In the genomic region with DNA sequence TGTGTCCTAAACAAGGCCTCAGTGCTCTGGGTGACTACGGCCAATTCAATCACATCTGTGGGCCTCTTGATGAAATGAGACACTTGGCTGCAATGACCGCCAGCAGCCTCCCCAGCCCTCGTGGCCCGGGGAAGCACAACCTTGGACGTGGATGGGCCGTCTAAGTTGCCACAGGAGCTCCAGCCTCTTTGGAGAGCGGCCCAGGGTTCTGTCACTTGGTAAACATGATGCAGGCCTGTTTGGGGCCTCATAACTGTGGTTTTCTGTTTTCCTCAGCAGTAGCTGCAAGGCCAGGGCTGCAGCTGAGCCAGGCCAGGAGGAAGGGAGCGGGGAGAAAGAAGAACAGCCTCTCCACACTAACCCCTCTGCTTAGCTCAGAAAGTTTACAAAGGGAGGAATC, we compare ENCODE assay signal across 8 mouse cellular contexts.
A peak's percentile ranks its signal among the peaks of the same experiment; 100 is the strongest.
DNase-seq lines count a peak whose midpoint lies in the region; ATAC-seq lines count a peak whose summit lies in the region.

No protein-coding gene starts in this region.

- H3K9me3 ChIP-seq in forebrain, embryonic 15.5 days = no peaks in the 10 kb centered on the region
- no peaks in the 10 kb centered on the region for H3K9me3 ChIP-seq in forebrain, embryonic 11.5 days (ENCODE audit: control insufficient read depth, low read length)
- no peaks in the 10 kb centered on the region for H3K9me3 ChIP-seq in kidney, embryonic 14.5 days (ENCODE audit: control insufficient read depth, low read length)

- H3K4me2 ChIP-seq in forebrain, embryonic 15.5 days (replicated peaks) = no peak overlapping the region
- H3K4me2 ChIP-seq in forebrain, embryonic 11.5 days (ENCODE audit: low read depth, low read length, severe bottlenecking) = no peak overlapping the region
- H3K4me2 ChIP-seq in kidney, embryonic 14.5 days (replicated peaks; ENCODE audit: low read depth, low read length) = no peak overlapping the region

- H3K4me3 ChIP-seq in forebrain, embryonic 15.5 days = no peak overlapping the region
- no peak overlapping the region for H3K4me3 ChIP-seq in forebrain, embryonic 11.5 days (ENCODE audit: low read depth, low read length)
- no peak overlapping the region for H3K4me3 ChIP-seq in kidney, embryonic 14.5 days (ENCODE audit: low read length)

- ATAC-seq in forebrain, embryonic 15.5 days (replicated peaks) = no peak
- ATAC-seq in forebrain, embryonic 11.5 days (replicated peaks; ENCODE audit: low FRiP score) = no peak
- ATAC-seq in kidney, embryonic 14.5 days (ENCODE audit: low FRiP score, low TSS enrichment) = no peak

- no peaks in the 10 kb centered on the region for H3K36me3 ChIP-seq in forebrain, embryonic 15.5 days
- no peaks in the 10 kb centered on the region for H3K36me3 ChIP-seq in forebrain, embryonic 11.5 days (ENCODE audit: control insufficient read depth, insufficient read depth, low read length)
- H3K36me3 ChIP-seq in kidney, embryonic 14.5 days (ENCODE audit: control insufficient read depth, insufficient read depth, low read length) = no peaks in the 10 kb centered on the region

- DNase-seq in forebrain, embryonic 11.5 days (ENCODE audit: low spot score) = no peak
- DNase-seq in urinary bladder, postnatal 4 days (ENCODE audit: low spot score in 2 of 2) = peak; percentile 70
- DNase-seq in urinary bladder, adult 2 months (ENCODE audit: low spot score) = no peak
- peak; percentile 70 for DNase-seq in lung, postnatal 36 days
- no peak for DNase-seq in retina, postnatal 1 day
- no peak for DNase-seq in cerebellum, postnatal 36 days

- 0 out of 2 replicates have a peak, but pooled peaks cover 10% of the 10 kb centered on the region for H3K4me1 ChIP-seq in forebrain, embryonic 15.5 days
- no peaks in the 10 kb centered on the region for H3K4me1 ChIP-seq in forebrain, embryonic 11.5 days (replicated peaks; ENCODE audit: control insufficient read depth, insufficient read depth, low read length)
- no peaks in the 10 kb centered on the region for H3K4me1 ChIP-seq in kidney, embryonic 14.5 days (ENCODE audit: control insufficient read depth, insufficient read depth, low read length)

- WGBS in forebrain, embryonic 15.5 days = 75% methylated on average over 8 of the region's 8 CpGs
- 86% methylated on average over 8 of the region's 8 CpGs for WGBS in forebrain, embryonic 11.5 days
- WGBS in kidney, embryonic 14.5 days = 58% methylated on average over 8 of the region's 8 CpGs

- H3K27ac ChIP-seq in forebrain, embryonic 15.5 days (replicated peaks) = peak overlapping the region; percentile 25; the same call in 1 of the 2 replicates
- H3K27ac ChIP-seq in forebrain, embryonic 11.5 days (ENCODE audit: low read depth, low read length) = no peak overlapping the region
- H3K27ac ChIP-seq in kidney, embryonic 14.5 days (ENCODE audit: low read depth, low read length) = peak overlapping the region; percentile 9; the same call in 1 of the 2 replicates

- no peak overlapping the region for H3K9ac ChIP-seq in forebrain, embryonic 15.5 days (replicated peaks)
- no peak overlapping the region for H3K9ac ChIP-seq in forebrain, embryonic 11.5 days (ENCODE audit: low read length)
- no peak overlapping the region for H3K9ac ChIP-seq in kidney, embryonic 14.5 days (ENCODE audit: low read depth, low read length)

- H3K27me3 ChIP-seq in forebrain, embryonic 15.5 days = no peaks in the 10 kb centered on the region
- H3K27me3 ChIP-seq in forebrain, embryonic 11.5 days (ENCODE audit: control insufficient read depth, insufficient read depth, low read length) = no peaks in the 10 kb centered on the region; the same call in 1 of the 2 replicates
- H3K27me3 ChIP-seq in kidney, embryonic 14.5 days (ENCODE audit: control insufficient read depth, insufficient read depth, low read length) = no peaks in the 10 kb centered on the region

Comparison
In these comparisons a context has a peak if more than half of its experiments do, and no peak if none do; other contexts are left out.
1. DNase-seq: peak in urinary bladder, postnatal 4 days (2 of 2) and lung, postnatal 36 days (single experiment); none in forebrain, embryonic 11.5 days (single experiment), urinary bladder, adult 2 months (single experiment), retina, postnatal 1 day (single experiment) and cerebellum, postnatal 36 days (0 of 2).